Mouse (Mus musculus) midbrain, embryonic 11.5 days (tissue): ENCODE results near the gene Olfr685. TPM values are rescaled to one million over a fixed set of nuclear protein-coding genes. Genes with fewer than 3 reads are reported as not detected.

Source experiments
- ATAC-seq: fragments of 200-750 bp; cut with Nextera tagmentation; 2 replicates; pipeline ENCODE4 v1.8.0; 2017; ENCODE audit warnings: moderate TSS enrichment, moderate library complexity; ENCODE audit not compliant: low FRiP score
- DNase-seq: peaks from one replicate; pipeline ENCODE4 v3.0.0; 2015; ENCODE audit warnings: low spot score; ENCODE audit errors: missing footprints
- H3K27ac ChIP-seq: fragments of 300-500 bp; sonication (generic); 2 replicates; pipeline ENCODE4 v1.5.1; 2014; ENCODE audit warnings: low read depth, low read length
- H3K27me3 ChIP-seq: fragments of 300-500 bp; sonication (generic); 2 replicates; pipeline ENCODE4 v1.6.1; 2014; ENCODE audit warnings: mild to moderate bottlenecking, low read length, moderate library complexity, mixed read lengths; ENCODE audit not compliant: control insufficient read depth, insufficient read depth
- H3K36me3 ChIP-seq: fragments of 300-500 bp; sonication (generic); 2 replicates; pipeline ENCODE4 v1.6.1; 2014; ENCODE audit warnings: mild to moderate bottlenecking, low read length, moderate library complexity, mixed read lengths; ENCODE audit not compliant: control insufficient read depth, insufficient read depth
- H3K4me1 ChIP-seq: fragments of 300-500 bp; sonication (generic); 2 replicates; pipeline ENCODE4 v1.6.1; 2014; ENCODE audit warnings: low read length; ENCODE audit not compliant: control insufficient read depth, insufficient read depth
- H3K4me2 ChIP-seq: fragments of 300-500 bp; sonication (generic); 2 replicates; pipeline ENCODE4 v1.6.1; 2014; ENCODE audit warnings: mild to moderate bottlenecking, moderate library complexity
- H3K4me3 ChIP-seq: fragments of 300-500 bp; sonication (generic); 2 replicates; pipeline ENCODE4 v1.5.1; 2014; ENCODE audit warnings: low read depth, low read length
- H3K9ac ChIP-seq: fragments of 300-500 bp; sonication (generic); 2 replicates; pipeline ENCODE4 v1.6.1; 2014; ENCODE audit warnings: low read length
- H3K9me3 ChIP-seq: fragments of 300-500 bp; sonication (generic); 2 replicates; pipeline ENCODE4 v1.6.1; 2016; ENCODE audit warnings: low read length; ENCODE audit not compliant: control insufficient read depth
- WGBS: fragments of 180-500 bp; shearing (Covaris S2); extraction: QIAGEN DNeasy Blood & Tissue Kit; methylation state at CpG from one replicate; pipeline ENCODE4 v1.1.7; 2014; 5-methylcytosine and 5-hydroxymethylcytosine counted together
- polyA plus RNA-seq: library from polyadenylated mRNA; unstranded; fragments of >200 nt; fragmentation: Nextera tagmentation; extraction: Ambion mirVana; gene quantifications from 2 replicates; pipeline ENCODE4 v1.2.1, GENCODE M21; 2014

Gene Olfr685
- polyA plus RNA-seq, 1 experiment from 2014 or later: not detected

DNA sequence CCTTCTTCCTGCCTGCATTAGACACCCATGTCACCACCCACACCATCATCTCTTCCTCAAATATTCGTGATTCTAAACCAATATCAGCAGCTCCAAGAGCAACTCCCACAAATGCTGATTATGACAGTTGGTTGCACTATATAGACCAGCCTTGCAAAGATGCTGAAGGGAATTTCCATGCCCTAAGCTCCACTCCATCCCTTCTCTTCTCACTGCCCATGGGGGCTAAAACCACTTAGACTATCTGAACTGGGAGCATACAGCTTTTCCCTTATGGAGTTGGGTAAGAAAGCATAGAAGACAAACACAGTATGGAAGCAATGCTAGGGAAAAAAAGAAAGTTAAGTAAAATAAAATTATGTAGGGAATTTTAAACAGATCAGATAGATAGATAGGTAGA is 38.9 kb downstream of the Olfr685 start, which contains the start of gene Olfr683:
TSS of gene Olfr683 (minus strand) at position 101 of the 400 bp plus-strand sequence.
- Histone ChIP-seq H3K36me3 (no peaks in the 10 kb centered on the region), H3K4me2 (no peak within 1 kb of the TSS), H3K9ac (no peak within 1 kb of the TSS), H3K27ac (no peak within 1 kb of the TSS), H3K9me3 (no peaks in the 10 kb centered on the region), H3K4me1 (no peaks in the 10 kb centered on the region), H3K27me3 (no peaks in the 10 kb centered on the region), H3K4me3 (no peak within 1 kb of the TSS)
- WGBS: 75% methylated on average over 1 of the region's 1 CpGs
- DNase-seq: no peak
- no peak for ATAC-seq

DNA sequence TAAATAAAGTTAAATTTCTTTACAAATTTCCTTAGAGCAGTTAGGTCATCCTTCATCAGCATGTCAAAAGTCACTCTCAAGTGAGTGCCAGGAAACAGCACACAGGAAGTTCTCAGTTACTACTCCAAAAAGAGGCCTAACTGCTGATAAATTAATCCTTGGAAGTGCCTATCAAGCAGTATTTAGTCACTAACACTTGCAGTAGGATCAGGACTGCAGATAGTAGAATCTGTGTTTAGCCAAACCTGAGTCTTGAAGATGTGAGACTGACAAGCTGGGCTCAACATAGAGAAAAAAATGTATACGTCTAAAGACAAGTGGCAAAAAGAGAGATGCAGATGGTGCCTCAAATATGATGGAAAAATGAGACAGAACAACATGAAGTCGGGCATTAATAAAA is 44.5 kb downstream of the Olfr685 start:
- H3K9me3 ChIP-seq: no peaks in the 10 kb centered on the region
- no peaks in the 10 kb centered on the region for H3K36me3 ChIP-seq
- H3K27me3 ChIP-seq: no peaks in the 10 kb centered on the region
- 75% methylated on average over 2 of the region's 2 CpGs for WGBS
- no peak for ATAC-seq
- no peak overlapping the region for H3K9ac ChIP-seq
- no peak overlapping the region for H3K27ac ChIP-seq
- no peaks in the 10 kb centered on the region for H3K4me1 ChIP-seq
- H3K4me2 ChIP-seq: no peak overlapping the region
- DNase-seq: no peak
- H3K4me3 ChIP-seq: no peak overlapping the region

Other genes with a start within 250 kb of the Olfr685 start
- not detected in 2 replicates for gene Olfr670, start 223.4 kb downstream of the Olfr685 start, polyA plus RNA-seq
- not detected in 2 replicates for gene Olfr671, start 206.9 kb downstream of the Olfr685 start, polyA plus RNA-seq
- gene Olfr672, start 184.0 kb downstream of the Olfr685 start, polyA plus RNA-seq: not detected in 2 replicates
- not detected in 2 replicates for gene Olfr675, start 157.6 kb downstream of the Olfr685 start, polyA plus RNA-seq
- gene Olfr676, start 153.3 kb downstream of the Olfr685 start, polyA plus RNA-seq: not detected in 2 replicates
- not detected in 2 replicates for gene Olfr677, start 134.6 kb downstream of the Olfr685 start, polyA plus RNA-seq
- not detected in 2 replicates for gene Olfr678, start 121.5 kb downstream of the Olfr685 start, polyA plus RNA-seq
- gene Olfr679, start 104.8 kb downstream of the Olfr685 start, polyA plus RNA-seq: not detected in 2 replicates
- gene Olfr680-ps1, start 93.2 kb downstream of the Olfr685 start, polyA plus RNA-seq: not detected in 2 replicates
- not detected in 2 replicates for gene Olfr681, start 69.2 kb downstream of the Olfr685 start, polyA plus RNA-seq
- not detected in 2 replicates for gene Olfr683, start 39.0 kb downstream of the Olfr685 start, polyA plus RNA-seq
- gene Olfr684, start 22.4 kb downstream of the Olfr685 start, polyA plus RNA-seq: not detected in 2 replicates
- gene Olfr686, start 21.5 kb upstream of the Olfr685 start, polyA plus RNA-seq: not detected in 2 replicates
- not detected in 2 replicates for gene Olfr688, start 102.1 kb upstream of the Olfr685 start, polyA plus RNA-seq
- not detected in 2 replicates for gene Olfr689, start 125.2 kb upstream of the Olfr685 start, polyA plus RNA-seq
- not detected in 2 replicates for gene Olfr690, start 148.1 kb upstream of the Olfr685 start, polyA plus RNA-seq
- gene Olfr691, start 156.3 kb upstream of the Olfr685 start, polyA plus RNA-seq: 0.07 TPM in 2 replicates
- gene Olfr692, start 182.2 kb upstream of the Olfr685 start, polyA plus RNA-seq: not detected in 2 replicates
- not detected in 2 replicates for gene Gm5901, start 189.0 kb upstream of the Olfr685 start, polyA plus RNA-seq
- 25.4 and 30.4 TPM in 2 replicates for gene Fam160a2, start 214.0 kb upstream of the Olfr685 start, polyA plus RNA-seq
- not detected in 2 replicates for gene Cnga4, start 218.6 kb upstream of the Olfr685 start, polyA plus RNA-seq
- gene Cckbr, start 239.7 kb upstream of the Olfr685 start, polyA plus RNA-seq: 0.14 and 0.28 TPM in 2 replicates